Mouse (Mus musculus): ENCODE measurements around the gene Irf6.

Gene Irf6

GRCm38 (mm10) chr1:193198312-193198711 is 45.4 kb downstream of the Irf6 start:
- WGBS, result 59% methylated on average over 2 of the region's 2 CpGs

GRCm38 (mm10) chr1:193200640-193201382 is 47.9 kb downstream of the Irf6 start:
- whole genome bisulfite sequencing, result 83% methylated on average over 8 of the region's 8 CpGs

- WGBS, result 80% methylated on average over 5 of the region's 5 CpGs
These were observed 48.5 kb downstream of the Irf6 start, which contains the start of gene Traf3ip3 for GRCm38 (mm10) chr1:193201383-193201778. Traf3ip3 (minus strand) TSS chr1:193201703.

GRCm38 (mm10) chr1:193203821-193204220 is 50.9 kb downstream of the Irf6 start:
- 95% methylated on average over 2 of the region's 2 CpGs for WGBS

GRCm38 (mm10) chr1:193205431-193205830 is 52.5 kb downstream of the Irf6 start:
- WGBS, result 98% methylated on average over 2 of the region's 2 CpGs

- WGBS, result 91% methylated on average over 3 of the region's 3 CpGs
These were observed 54.6 kb downstream of the Irf6 start, which contains the start of gene Lamb3 for GRCm38 (mm10) chr1:193207503-193207902. Lamb3 (plus strand) TSS chr1:193207699.

GRCm38 (mm10) chr1:193208178-193208577 is 55.3 kb downstream of the Irf6 start:
- WGBS, result 31% methylated on average over 2 of the region's 2 CpGs

GRCm38 (mm10) chr1:193211371-193211770 is 58.5 kb downstream of the Irf6 start:
- WGBS, result 88% methylated on average over 5 of the region's 5 CpGs

GRCm38 (mm10) chr1:193214053-193214452 is 61.1 kb downstream of the Irf6 start:
- WGBS, result 80% methylated on average over 5 of the region's 5 CpGs

- 80% methylated on average over 3 of the region's 3 CpGs for WGBS
These were observed 63.1 kb downstream of the Irf6 start for GRCm38 (mm10) chr1:193216000-193216399.

GRCm38 (mm10) chr1:193220408-193220807 is 67.5 kb downstream of the Irf6 start:
- WGBS, result 87% methylated on average over 5 of the region's 5 CpGs

All from cerebral cortex, adult 2 months (tissue).